Mouse (Mus musculus) spleen, adult 2 months (tissue): ENCODE measurements around the gene Ccin.

Source experiments
- CTCF ChIP-seq: fragments of 200-500 bp; IDR thresholded peaks from 2 replicates; pipeline ENCODE4 v1.5.1; 2011; ENCODE audit warnings: mild to moderate bottlenecking, inconsistent platforms; ENCODE audit not compliant: insufficient read depth, insufficient read length, insufficient replicate concordance; ENCODE audit errors: extremely low read depth
- POLR2A ChIP-seq: fragments of 200-500 bp; IDR thresholded peaks from 2 replicates; pipeline ENCODE4 v1.6.1; 2011; ENCODE audit warnings: low read depth, low read length, inconsistent platforms

GRCm38 (mm10) chr4:44022323-44022722 lies 39.0 kb downstream of the Ccin start:
- TF ChIP-seq CTCF (no peak), POLR2A (no peak)
